ENCODE assay signal across 24 mouse cellular contexts in genomic region chr7:27900601-27901000, GRCm38 (mm10).
"Had no signal": no experiment of that assay in that cellular context is flagged by ENCODE, and none has a peak within 500 bp of the region (broad histone marks: within the 10 kb centered on the region; RNA-seq: fewer than 3 reads in every experiment).

No protein-coding gene starts in this region.

- H3K4me1 ChIP-seq: heart, embryonic 10.5 days; heart, embryonic 12.5 days; hindbrain, embryonic 10.5 days; hindbrain, embryonic 12.5 days; intestine, embryonic 15.5 days; kidney, embryonic 15.5 days; limb, embryonic 10.5 days; limb, embryonic 12.5 days; liver, embryonic 12.5 days had no signal

- DNase-seq: gastrocnemius, adult 2 months; gastrocnemius, postnatal 10 days; gastrocnemius, postnatal 25 days; heart, adult 18-20 months; heart, postnatal 10 days; heart, postnatal 4 days; kidney, postnatal 10 days; kidney, postnatal 25 days; liver had no signal

- H3K9me3 ChIP-seq: heart, embryonic 10.5 days; intestine, embryonic 15.5 days; limb, embryonic 10.5 days; liver, embryonic 12.5 days had no signal

- H3K4me3 ChIP-seq: gastrocnemius, adult 2 months; heart, embryonic 10.5 days; heart, embryonic 12.5 days; hindbrain, embryonic 10.5 days; hindbrain, embryonic 12.5 days; intestine, embryonic 15.5 days; kidney, embryonic 15.5 days; layer of hippocampus, adult 2 months; left cerebral cortex, adult 2 months; limb, embryonic 10.5 days; limb, embryonic 12.5 days; liver, embryonic 12.5 days had no signal

- H3K27me3 ChIP-seq: heart, embryonic 12.5 days; hindbrain, embryonic 12.5 days; intestine, embryonic 15.5 days; kidney, embryonic 15.5 days; limb, embryonic 12.5 days; liver, embryonic 12.5 days had no signal

- ATAC-seq: hindbrain, embryonic 16.5 days; inflammation-experienced regulatory T-cells, adult 6 months; intestine, embryonic 15.5 days; liver, embryonic 12.5 days had no signal

- H3K9ac ChIP-seq: heart, embryonic 12.5 days; hindbrain, embryonic 12.5 days; hindbrain, embryonic 14.5 days; intestine, embryonic 15.5 days; kidney, embryonic 15.5 days; limb, embryonic 12.5 days; liver, embryonic 12.5 days; liver, embryonic 14.5 days had no signal

- H3K36me3 ChIP-seq: heart, embryonic 10.5 days; hindbrain, embryonic 10.5 days; hindbrain, embryonic 12.5 days; intestine, embryonic 15.5 days; kidney, embryonic 15.5 days; limb, embryonic 10.5 days; limb, embryonic 12.5 days; liver, embryonic 12.5 days had no signal

- H3K4me2 ChIP-seq: heart, embryonic 12.5 days; hindbrain, embryonic 12.5 days; hindbrain, embryonic 14.5 days; intestine, embryonic 15.5 days; kidney, embryonic 15.5 days; limb, embryonic 12.5 days; liver, embryonic 12.5 days had no signal

- H3K27ac ChIP-seq: gastrocnemius, adult 2 months; heart, embryonic 10.5 days; hindbrain, embryonic 10.5 days; hindbrain, embryonic 12.5 days; hindbrain, embryonic 14.5 days; intestine, embryonic 15.5 days; kidney, embryonic 15.5 days; layer of hippocampus, adult 2 months; left cerebral cortex, adult 2 months; limb, embryonic 10.5 days; limb, embryonic 12.5 days; liver, embryonic 12.5 days; liver, embryonic 14.5 days had no signal
